Comparison of ENCODE assay signal across 8 mouse cellular contexts in the genomic region with DNA sequence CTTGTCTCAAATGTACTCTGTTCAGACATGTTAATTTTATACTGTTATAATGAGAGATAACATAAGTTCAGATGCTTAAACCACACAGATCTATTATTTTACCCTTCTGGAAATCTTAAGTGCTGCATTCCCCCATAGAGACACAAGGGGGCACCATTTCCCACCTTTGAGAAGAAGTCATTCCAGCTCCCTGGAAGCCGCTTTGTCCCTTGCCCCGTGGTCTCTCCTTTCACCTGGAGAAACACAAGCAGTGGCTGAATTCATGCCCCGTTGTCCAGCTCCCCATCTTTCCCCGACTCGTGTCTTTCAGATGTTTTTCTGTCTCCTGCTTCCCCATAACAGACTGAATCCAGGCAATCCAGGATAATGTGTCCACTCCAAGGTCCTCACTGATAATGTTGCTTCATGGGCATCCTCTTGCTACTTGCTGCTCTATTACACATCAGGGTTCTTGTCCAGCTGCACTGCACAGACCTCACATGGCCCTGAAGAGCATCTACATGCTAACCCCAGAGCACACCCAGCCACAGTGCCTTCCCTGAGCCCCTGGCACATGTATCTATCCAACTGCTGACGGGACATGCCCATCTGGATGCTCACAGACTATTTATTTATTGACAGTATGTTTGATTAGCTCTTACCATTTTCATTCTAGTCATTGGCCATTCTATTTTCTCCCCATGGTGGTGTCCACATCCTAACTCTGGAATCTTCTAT.
A peak's percentile ranks its signal among the peaks of the same experiment; 100 is the strongest.
DNase-seq lines count a peak whose midpoint lies in the region; ATAC-seq and TF ChIP-seq lines count a peak whose summit lies in the region.

No protein-coding gene starts in this region.

- no peaks in the 10 kb centered on the region for H3K27me3 ChIP-seq in forebrain, embryonic 16.5 days (replicated peaks; ENCODE audit: control insufficient read depth, insufficient read depth, low read length)
- H3K27me3 ChIP-seq in kidney, embryonic 15.5 days: 0 out of 2 replicates have a peak, but pooled peaks cover 5% of the 10 kb centered on the region
- H3K27me3 ChIP-seq in limb, embryonic 14.5 days (ENCODE audit: control insufficient read depth, insufficient read depth, low read length): no peaks in the 10 kb centered on the region

- no peak overlapping the region for H3K27ac ChIP-seq in forebrain, embryonic 16.5 days (ENCODE audit: low read length)
- H3K27ac ChIP-seq in kidney, embryonic 15.5 days: no peak overlapping the region
- H3K27ac ChIP-seq in limb, embryonic 14.5 days (replicated peaks; ENCODE audit: low read depth, low read length): no peak overlapping the region

- no peaks in the 10 kb centered on the region for H3K36me3 ChIP-seq in forebrain, embryonic 16.5 days (ENCODE audit: control insufficient read depth, insufficient read depth)
- H3K36me3 ChIP-seq in kidney, embryonic 15.5 days: no peaks in the 10 kb centered on the region
- no peaks in the 10 kb centered on the region for H3K36me3 ChIP-seq in limb, embryonic 14.5 days (ENCODE audit: control insufficient read depth, insufficient read depth, low read length)

- no peak overlapping the region for H3K4me3 ChIP-seq in forebrain, embryonic 16.5 days (replicated peaks; ENCODE audit: low read length)
- H3K4me3 ChIP-seq in kidney, embryonic 15.5 days (replicated peaks): no peak overlapping the region
- H3K4me3 ChIP-seq in limb, embryonic 14.5 days (replicated peaks; ENCODE audit: low read length): no peak overlapping the region

- peak; percentile 65 for ATAC-seq in forebrain, embryonic 16.5 days
- 0 out of 2 replicates have a peak, but pooled peaks have one; percentile 25 for ATAC-seq in kidney, embryonic 15.5 days (replicated peaks; ENCODE audit: low FRiP score)
- ATAC-seq in limb, embryonic 14.5 days (ENCODE audit: low FRiP score, low read depth): no peak
- 0 out of 2 replicates have a peak, but pooled peaks have one; percentile 13 for ATAC-seq in neutrophil, adult 5-6 weeks (ENCODE audit: extremely low read depth, insufficient number of reproducible peaks, low FRiP score, poor library complexity, severe bottlenecking)

- no peak for TF ChIP-seq POLR2A in limb, embryonic 14.5 days (IDR thresholded peaks at IDR 0.05; ENCODE audit: borderline replicate concordance, extremely low read depth, insufficient read depth, insufficient read length)

- H3K9me3 ChIP-seq in forebrain, embryonic 16.5 days (ENCODE audit: control insufficient read depth, low read length): no peaks in the 10 kb centered on the region
- H3K9me3 ChIP-seq in kidney, embryonic 15.5 days (replicated peaks): no peaks in the 10 kb centered on the region
- no peaks in the 10 kb centered on the region for H3K9me3 ChIP-seq in limb, embryonic 14.5 days (ENCODE audit: control insufficient read depth, low read length)

- no peak overlapping the region for H3K9ac ChIP-seq in forebrain, embryonic 16.5 days (replicated peaks; ENCODE audit: low read depth, low read length)
- H3K9ac ChIP-seq in kidney, embryonic 15.5 days: no peak overlapping the region
- no peak overlapping the region for H3K9ac ChIP-seq in limb, embryonic 14.5 days (ENCODE audit: low read depth, low read length, severe bottlenecking)

- DNase-seq in thymus, postnatal 25 days: peak; percentile 5
- no peak for DNase-seq in thymus, postnatal 0 days (ENCODE audit: low spot score)
- peak; percentile 9 for DNase-seq in c-Kit-positive CD71-positive TER-119-positive erythroid progenitor cells, embryonic 14.5 days (ENCODE audit: low spot score)
- peak; percentile 50 for DNase-seq in limb, embryonic 14.5 days (ENCODE audit: low spot score)
- DNase-seq in urinary bladder, adult 18-20 months (ENCODE audit: low spot score in 2 of 2): no peak

- 19% methylated on average over 6 of the region's 6 CpGs for WGBS in forebrain, embryonic 16.5 days
- 21% methylated on average over 6 of the region's 6 CpGs for WGBS in kidney, embryonic 15.5 days
- WGBS in limb, embryonic 14.5 days: 26% methylated on average over 6 of the region's 6 CpGs

- 0 out of 2 replicates have a peak overlapping the region, but pooled peaks have one; percentile 14 for H3K4me2 ChIP-seq in forebrain, embryonic 16.5 days (ENCODE audit: low read length)
- peak overlapping the region; percentile 30; the same call in 1 of the 2 replicates for H3K4me2 ChIP-seq in kidney, embryonic 15.5 days
- H3K4me2 ChIP-seq in limb, embryonic 14.5 days (replicated peaks; ENCODE audit: low read depth, low read length, severe bottlenecking): no peak overlapping the region

- no peaks in the 10 kb centered on the region for H3K4me1 ChIP-seq in forebrain, embryonic 16.5 days (replicated peaks; ENCODE audit: control insufficient read depth, insufficient read depth, low read length)
- H3K4me1 ChIP-seq in kidney, embryonic 15.5 days: no peaks in the 10 kb centered on the region
- no peaks in the 10 kb centered on the region for H3K4me1 ChIP-seq in limb, embryonic 14.5 days (ENCODE audit: control insufficient read depth, insufficient read depth, low read length)

Comparison
In these comparisons a context has a peak if more than half of its experiments do, and no peak if none do; other contexts are left out.
1. DNase-seq: peak in thymus, postnatal 25 days (single experiment), c-Kit-positive CD71-positive TER-119-positive erythroid progenitor cells, embryonic 14.5 days (single experiment) and limb, embryonic 14.5 days (single experiment); none in thymus, postnatal 0 days (single experiment) and urinary bladder, adult 18-20 months (0 of 2).